Mouse (Mus musculus) left cerebral cortex, adult 18-20 months (tissue): Measurements from ENCODE around the gene Tapt1. TPM values are rescaled to one million over a fixed set of nuclear protein-coding genes. Genes with fewer than 3 reads are reported as not detected.

Experiments
- DNase-seq, 2 experiments: peaks; one replicate each; pipeline ENCODE4 v3.0.0; 2021 to 2022; ENCODE audit warnings: low spot score in 2 of 2, mixed read lengths in 1 of 2
- total RNA-seq, 2 experiments: library from RNA; stranded (reverse); gene quantifications; 2 replicates each; pipeline ENCODE4 v1.2.3; 2021

Tapt1 gene
- total RNA-seq, 2 experiments from 2014 or later = 46.9 to 50.3 TPM

DNA sequence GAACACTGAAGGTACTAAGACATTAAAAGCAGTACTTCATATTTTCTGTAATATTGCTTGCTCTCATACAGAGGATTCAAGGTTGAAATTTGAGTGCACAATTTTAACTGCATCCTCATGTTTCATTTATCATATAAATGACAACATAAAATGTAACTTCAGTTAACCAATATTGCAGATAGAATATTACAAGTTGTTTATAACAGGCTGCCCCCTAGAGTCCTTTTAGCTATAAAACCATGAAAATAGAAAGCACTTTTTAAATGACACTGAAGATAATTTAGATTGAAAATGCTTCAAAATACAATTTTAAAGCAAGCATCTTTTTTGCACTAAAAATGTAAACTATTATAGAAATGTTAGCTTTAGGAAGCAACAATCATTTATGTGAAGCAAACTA is 24.8 kb downstream of the Tapt1 start:
- DNase-seq = no peak

DNA sequence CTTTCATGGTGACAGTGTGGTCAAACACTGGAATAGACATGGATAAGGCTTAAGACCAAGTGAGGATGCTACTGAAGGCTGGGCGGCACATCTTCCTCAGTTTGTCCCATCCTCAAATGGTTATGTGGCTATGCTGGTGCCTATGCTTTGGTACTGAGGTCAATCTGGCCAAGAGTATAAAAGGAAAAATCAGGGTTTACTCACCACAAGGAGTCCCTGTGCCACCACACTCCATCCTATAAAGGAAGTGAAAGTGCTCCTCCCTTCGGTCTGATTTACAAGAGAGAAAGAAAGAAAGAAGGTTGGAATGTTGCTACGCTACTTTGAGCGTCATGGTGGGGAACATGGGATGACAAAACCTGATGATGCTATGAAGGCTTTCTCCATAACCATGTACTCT is 27.3 kb downstream of the Tapt1 start:
- no peak for DNase-seq

DNA sequence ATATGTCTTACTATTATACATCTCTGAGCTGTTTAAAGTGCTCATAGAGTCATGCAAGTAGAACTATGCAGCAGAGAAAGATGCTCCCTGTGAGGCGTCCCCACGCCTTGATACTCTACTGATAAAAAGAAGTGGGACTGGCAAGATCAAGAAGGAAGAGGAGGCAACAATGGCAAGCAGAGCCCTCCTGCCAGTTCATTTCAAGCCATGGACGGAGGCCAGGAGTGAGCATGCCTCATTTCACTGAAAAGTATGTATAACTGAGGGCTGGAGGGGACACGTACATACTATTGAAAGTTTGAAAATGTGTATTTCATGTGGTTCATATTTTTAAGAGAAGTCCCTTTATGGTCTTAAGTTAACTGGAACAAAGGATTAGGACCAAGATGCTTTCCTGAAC is 28.0 kb downstream of the Tapt1 start:
- no peak for DNase-seq

DNA sequence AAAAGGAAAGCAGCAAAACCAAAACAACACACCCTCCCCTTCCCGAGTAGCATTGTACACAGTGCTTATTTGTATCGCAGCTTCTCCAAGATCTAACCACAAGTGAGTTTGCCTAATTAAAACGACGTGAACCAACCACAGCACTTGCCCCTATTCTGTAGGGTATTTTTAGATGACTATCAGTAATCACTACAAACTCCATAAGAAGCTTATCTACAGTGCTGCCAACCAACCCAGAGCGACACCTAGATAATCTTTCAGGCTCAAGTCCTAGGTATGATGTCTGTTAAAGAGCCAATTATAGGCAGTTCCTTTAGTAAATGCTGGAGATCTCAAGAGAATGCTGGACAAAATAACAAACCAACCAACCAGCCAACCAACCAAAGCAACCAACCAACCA is 28.6 kb downstream of the Tapt1 start:
- DNase-seq = no peak

DNA sequence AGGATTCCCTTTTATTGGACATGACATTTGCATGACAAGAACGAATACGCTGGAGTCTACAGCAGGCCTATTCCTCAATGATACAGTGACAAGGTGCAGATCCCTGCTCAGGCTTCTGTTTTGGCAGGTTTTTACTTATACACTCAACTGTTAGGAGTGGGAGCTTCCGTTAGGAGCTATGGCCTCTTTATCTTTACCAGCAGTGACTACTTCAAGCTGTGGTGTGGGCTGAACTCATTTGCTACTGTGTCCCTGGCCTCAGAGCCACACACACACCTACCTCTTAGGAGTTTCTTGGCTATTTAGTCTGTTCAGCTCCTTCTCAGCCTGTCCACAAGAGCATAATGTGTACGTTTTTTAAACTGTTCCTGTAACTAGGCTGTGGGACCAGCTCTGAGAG is 30.3 kb downstream of the Tapt1 start:
- DNase-seq = no peak

DNA sequence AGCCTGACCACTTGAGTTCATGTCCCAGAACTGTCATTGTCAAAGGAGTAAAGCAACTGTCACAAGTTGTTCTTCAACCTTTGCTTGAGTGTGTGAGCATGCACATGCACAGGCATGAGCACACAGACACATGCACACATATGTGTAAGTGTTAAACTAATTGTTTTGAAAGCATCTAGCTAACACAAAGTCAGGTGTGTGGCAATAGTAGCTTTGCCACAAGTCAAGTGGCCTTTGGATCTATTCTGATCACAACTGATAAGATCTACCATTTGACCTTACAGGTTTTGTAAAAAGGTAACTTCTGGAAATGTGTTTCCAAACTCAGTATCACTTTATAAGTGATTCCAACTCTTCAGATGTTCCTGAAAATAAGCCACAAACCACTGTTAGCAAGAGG is 39.1 kb downstream of the Tapt1 start:
- no peak for DNase-seq

DNA sequence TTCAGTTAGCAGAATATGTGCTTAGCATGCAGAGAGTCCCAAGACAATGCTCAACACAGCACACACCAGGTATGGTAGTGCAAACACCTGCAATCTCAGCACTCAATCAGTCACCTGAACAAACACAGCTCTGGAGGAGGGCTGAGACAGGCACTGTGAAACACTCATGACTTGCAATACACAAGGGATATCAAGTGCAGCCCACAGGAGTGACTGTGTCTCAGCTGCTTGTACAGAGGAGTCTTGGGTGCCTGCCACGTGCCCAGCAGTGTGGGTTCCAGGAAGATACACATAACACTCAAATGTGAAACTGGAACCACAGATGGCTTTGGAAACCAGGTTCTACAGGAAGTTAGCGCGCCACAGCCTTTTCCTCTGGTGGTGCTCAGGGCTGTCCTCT is 44.8 kb downstream of the Tapt1 start:
- DNase-seq = peak; percentile 64 to 68

DNA sequence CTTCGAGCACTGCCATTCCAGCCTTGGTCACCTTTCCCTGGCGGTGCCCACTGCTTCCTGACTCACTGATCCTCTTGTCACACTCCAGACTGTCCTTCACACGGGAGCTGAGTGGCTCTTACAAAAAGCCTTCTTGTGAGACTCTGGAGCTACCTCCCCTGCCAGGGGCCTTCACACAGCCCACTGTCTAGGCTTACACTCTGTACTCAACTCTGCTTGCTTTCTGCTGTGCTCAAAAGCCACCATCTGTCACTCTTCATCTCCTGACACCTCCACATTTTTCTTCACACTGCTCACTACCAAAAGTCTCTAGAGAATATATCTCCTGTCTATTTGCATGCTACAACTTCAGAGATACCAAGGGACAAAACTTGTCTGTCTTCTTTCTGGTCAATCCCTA is 46.0 kb downstream of the Tapt1 start:
- peak; percentile 36 to 41 for DNase-seq

DNA sequence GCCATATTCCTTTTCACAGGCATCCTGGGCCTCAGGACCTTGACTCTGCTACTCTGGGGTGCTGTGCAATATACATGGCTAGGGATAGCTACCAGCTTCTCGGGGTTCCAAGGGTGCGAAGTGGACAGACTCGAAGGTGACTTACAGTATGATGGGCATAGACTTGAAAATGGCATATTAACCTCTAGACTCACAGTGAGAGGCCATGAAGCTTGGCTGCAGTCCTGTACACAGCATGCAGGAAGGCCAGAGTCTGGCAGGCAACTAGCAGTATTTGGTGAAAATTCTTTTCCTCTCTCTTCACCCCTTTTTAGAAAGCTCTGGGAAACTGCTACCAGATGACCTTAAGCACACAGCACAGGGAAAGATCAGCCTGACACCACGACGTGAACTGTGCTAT is 52.4 kb downstream of the Tapt1 start:
- DNase-seq = no peak

DNA sequence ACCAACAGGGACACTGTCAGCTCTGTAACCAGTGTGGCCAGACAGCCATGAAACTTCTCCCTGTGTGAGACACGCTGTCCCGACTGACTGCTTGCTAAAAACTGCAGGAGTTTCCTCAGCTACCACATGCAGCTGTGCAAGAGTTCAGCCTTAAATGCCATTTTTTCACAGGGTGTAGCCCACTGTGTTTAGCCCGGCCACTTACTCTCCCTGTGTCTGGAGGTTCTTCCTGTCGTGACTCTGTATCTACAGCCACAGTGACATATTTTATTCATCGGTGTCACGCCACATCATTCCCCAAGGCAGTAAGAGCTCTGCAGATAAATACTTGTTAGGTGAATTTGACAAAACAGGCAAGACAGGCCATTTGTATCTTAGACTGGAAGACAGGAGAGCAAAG is 59.6 kb downstream of the Tapt1 start:
- DNase-seq = no peak

DNA sequence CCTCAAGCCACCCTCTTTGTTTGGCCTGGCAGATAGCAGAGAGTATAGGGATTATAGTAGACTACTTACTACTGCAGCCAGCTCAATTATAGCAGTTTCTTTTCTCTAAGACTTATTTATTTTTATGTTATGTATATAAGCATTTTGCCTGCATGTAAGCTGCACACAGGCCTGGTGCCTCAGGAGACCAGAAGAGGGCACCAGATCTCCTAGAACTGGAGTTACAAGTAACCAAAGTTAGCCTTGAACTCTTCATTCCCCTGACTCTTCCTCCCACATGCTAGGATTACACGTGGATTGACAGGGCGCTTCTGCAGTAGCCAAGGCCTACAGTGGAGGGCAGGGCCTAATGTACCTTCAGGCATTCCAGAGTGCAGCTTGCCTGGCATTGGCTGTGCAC is 60.6 kb downstream of the Tapt1 start:
- DNase-seq = no peak

DNA sequence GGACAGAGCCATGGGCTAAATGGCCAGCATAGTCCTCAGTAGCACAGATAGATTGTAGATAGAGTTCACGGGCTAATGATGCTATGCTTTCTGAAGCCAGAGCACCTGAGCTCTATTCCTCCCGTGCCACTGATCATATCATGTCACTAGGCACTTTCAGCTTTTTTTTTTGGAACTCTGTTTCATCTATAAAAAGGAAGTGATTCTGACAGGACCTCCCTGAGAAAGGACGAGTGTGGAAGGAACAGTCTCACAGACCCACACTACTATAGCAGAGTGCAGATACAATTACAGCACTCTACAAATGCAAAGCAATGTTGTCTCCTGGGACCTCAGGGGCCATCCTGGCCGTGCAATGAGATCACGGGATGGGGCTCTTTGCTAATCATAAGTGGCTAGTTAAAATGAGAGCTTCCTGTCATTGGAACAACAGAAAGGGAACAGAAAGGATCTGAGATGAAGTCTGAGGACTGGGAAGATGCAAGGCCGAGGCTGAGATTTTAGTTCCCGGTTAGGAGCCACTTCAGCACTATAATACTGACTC is 62.1 kb downstream of the Tapt1 start:
- no peak for DNase-seq

DNA sequence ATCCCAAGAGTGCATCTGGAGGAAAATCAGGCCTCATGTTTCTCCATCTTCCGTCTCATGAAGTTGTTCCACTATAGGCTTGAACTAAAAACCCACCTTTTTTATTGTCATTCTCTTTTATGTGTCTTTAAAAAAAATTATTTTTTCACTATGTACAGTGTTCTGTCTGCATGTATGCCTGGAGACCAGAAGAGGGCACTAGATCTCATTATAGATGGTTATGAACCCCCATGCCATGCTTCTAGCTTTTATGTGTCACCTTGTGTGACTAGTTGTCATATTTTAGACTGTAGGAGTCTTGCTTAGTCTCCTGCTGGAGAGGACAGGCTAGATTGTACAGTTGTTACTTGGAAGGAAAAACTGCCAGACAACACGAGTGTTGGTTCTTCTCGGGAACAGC is 63.1 kb downstream of the Tapt1 start:
- no peak for DNase-seq

DNA sequence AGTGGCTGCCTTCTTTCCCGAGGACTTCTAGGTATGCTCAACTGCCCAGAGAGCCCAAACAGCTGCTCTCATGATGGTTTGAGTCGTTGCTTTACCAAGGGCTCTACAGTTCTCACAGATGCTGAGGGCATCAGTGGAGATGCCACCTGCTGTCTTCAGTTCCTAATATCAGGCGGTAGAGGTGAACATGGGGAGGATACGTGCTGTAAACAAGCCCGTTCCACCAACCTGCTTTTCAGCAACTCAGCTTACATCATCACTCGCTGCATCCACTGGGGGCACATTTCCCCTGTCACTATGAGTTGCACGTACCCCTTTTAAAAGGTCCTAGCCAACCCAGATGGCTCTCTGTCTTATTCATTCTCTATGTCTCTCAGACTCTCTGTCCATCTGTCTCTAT is 63.6 kb downstream of the Tapt1 start:
- DNase-seq = no peak

DNA sequence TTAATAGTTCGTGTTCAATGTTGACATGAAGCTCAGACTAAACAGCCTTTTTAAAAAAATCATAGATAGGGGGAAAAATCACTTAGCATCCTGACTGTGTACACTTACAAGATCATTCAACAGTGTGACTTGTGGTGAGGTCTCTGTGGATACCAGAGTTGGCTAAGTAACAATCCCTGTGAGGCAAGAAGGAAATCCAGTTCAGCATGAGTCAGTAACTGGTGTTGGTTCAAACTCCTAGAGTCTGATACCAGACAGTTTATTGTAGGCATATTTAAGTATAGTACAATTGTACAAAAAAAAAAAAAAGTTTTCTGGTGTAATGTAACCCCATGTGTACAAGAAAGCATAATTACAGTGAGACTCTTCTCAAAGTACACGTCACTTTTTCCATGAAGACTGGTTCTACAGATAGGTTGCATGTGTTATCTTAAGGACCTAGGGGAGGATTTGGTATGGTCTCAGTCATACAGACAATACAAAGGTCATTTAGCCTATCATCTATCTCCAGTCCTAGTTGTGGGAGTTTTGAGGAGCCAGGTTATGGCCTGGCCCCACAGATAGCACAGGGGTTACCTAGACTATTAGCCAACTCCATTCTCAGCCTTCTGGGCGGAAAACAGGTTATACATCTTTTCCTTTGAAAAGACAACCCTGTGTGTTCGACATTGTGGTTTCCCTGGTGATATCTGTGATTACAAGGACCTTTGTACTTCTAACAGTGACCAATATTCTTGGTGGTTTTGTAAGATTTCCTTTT is 66.6 kb downstream of the Tapt1 start:
- DNase-seq = no peak

DNA sequence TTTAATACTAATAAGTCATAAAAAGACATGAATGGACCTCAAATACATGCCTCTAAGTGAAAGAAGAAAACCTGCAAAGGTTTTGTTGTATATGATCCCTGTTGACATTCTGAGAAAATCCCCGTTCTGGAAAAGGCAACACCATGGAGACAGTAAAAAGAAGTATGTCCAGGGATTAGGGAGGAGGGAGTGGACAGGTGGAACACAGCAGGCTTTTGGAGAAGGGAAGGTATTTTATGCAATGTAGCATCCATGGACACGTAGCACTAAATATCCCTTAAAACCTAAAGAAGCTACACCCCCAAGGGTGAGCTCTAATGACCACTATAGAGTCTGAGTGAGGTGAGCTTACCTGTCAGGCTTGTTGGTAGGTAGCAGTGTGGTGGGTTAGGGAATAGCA is 67.2 kb downstream of the Tapt1 start:
- DNase-seq = no peak

DNA sequence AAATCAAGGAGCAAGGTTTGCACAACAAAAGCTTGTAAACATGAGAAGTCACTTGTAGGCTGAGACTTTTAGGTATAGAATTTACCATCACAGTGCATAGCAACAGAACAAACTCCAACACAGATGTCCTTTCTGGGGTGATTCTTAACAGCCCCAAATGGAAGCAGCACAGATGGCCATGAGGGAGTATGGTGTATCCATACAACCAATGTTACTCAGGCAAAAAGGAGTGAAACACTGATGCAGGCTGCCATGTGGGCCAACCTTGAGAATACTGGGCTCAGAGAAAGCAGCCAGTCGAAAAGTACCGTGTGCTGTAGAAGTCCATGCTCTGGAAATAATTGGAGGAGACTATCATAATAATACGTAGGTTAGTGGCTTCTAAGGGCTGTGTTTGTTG is 68.0 kb downstream of the Tapt1 start:
- DNase-seq = peak in 1 of 2 experiments; percentile 38

DNA sequence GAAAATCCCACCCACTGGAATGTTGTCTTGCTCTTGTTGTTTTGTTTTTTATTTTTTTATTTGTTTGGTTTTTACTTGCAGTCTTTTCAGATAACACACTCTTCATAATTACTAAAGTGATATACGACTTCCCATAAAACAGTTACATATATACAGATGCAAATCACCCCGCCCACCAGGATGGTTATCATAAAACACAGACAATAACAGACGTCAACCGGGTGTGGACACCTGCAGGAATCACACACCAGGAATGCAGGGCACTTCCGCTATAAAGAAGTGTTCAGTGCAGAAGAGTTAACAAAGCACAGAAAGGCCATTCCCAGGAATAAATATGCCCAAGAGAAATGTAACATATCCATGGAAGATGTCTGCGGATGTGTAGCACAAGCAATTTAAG is 68.7 kb downstream of the Tapt1 start:
- no peak for DNase-seq

DNA sequence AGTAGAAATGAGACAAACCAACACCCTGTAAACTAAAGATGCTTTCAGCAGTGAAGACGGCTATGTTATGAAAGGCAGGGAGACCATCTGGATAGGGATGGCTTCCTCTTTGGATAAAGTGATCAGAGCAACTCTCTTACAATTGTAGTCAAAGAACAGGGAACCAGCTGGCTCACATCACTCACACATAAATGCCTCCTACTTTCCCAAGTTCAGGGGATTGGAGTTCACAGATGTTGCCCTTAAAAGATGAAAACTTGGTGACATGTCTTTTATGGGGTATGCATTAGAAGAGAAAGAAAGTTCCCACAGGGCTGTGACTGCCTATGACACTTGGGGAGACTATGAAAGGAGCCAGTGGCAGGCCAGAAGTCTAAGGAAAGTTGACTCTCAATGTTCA is 73.4 kb downstream of the Tapt1 start:
- DNase-seq = no peak

DNA sequence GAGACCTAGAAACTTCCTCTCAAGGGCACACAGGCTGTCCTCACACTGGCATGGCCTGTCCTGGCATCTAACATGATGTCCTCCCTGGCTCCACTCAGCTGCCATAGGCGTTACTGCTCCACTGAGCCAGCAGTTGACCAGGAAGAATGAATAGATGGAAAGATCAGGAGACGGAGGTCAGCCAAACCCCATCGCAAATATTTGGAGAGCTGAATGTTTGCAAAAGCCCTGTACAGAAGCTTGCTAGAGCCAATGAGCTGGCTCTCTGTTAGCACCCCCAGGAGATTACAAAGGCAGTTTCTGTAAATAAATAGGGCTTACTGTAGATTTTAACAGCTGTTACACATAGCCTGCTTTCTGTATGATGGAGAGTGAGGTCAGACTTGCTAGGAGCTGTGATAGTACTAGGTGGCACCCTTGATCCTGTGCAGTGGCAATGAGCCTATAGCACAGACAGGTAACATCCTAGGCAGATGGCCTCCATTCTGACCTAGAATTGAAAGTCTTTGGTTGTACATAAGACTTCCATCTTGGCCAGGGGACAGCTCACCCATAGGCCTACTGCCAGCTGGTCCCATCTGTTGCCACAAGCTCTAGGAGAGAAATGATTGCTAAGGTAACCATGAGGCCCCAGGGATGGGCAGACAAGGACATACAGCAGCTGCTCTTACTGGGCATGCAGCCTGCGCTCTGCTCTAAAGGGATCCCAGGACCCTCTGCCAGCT is 74.9 kb downstream of the Tapt1 start:
- peak; percentile 27 to 52 for DNase-seq

DNA sequence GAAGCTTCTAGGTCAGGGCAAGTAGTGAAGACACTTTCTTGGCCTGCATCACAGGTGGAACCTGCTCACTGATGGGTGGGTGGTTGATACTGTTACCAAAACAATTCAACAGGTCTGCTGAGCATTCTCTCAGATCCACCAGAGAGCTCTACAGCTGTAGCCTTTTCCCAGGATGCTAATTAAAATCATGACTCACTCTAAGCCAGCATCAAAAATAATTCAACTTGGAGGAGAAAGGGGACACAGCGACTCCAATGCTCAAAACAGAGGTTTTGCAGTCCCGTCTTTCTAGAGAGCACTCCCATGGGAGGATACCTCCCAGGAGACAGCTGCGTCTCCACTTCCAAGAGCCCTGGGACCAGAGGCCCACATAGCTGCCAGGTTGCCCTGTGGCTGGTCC is 78.7 kb downstream of the Tapt1 start:
- DNase-seq = no peak

DNA sequence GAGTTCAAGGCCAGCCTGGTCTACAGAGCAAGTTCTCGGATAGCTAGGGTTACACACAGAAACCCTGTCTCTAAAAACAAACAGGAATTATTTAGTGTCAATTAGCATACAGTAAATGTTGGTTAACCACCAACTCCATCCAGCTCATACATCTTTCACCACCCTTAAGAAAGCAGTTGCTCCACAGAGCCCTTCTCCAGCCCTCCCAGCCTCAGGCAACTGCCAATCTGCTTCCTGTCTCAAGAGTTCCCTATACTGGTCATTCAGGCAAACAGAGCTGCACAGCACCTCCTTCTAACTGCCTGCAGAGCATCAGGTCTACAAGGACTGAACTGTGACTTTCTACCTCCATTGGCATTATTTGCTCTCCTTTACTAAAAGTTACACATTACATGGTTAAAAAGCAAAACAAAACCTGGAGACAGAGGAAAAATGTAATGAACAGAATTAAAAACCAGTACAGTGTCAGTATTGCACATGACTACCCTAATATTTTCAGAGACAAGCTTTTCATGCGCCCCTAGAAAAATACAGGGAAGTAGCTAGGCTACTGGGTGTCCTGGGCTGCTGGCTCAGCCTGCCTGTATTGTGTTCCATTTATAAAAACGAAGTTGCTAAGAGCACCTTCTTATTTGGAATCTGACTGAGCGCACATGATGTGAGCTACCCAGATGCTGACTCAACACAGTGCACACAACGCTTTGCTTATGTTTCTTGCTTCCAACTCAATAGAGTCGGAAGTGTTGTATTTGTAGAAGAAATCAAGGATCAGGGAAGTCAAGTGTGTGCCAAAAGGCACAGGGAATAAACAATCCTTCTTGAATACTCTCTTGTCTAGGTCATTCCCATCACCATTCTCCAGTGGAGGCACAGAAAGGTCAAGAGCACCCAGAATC is 79.7 kb downstream of the Tapt1 start:
- DNase-seq = no peak
